Mouse (Mus musculus) T-cell, adult 2 months (primary cell): ENCODE measurements around the gene Mtf1.

Experiments used
- DNase-seq: peaks from one replicate; pipeline ENCODE4 v3.0.0; 2022; ENCODE audit warnings: low spot score

Gene Mtf1

GRCm38 (mm10) chr4:124802309-124803260, 681 bp downstream of the Mtf1 start:
- DNase-seq = peak; percentile 98

- no peak for DNase-seq
These were observed 1.5 kb downstream of the Mtf1 start for GRCm38 (mm10) chr4:124803406-124803805.

- no peak for DNase-seq
These were observed 6.6 kb downstream of the Mtf1 start for GRCm38 (mm10) chr4:124808511-124808910.

- DNase-seq = no peak
These were observed 7.4 kb downstream of the Mtf1 start for GRCm38 (mm10) chr4:124809136-124809883.

GRCm38 (mm10) chr4:124810056-124810455, 8.2 kb downstream of the Mtf1 start:
- DNase-seq = no peak

GRCm38 (mm10) chr4:124811347-124811975, 9.6 kb downstream of the Mtf1 start:
- no peak for DNase-seq

- DNase-seq = no peak
These were observed 14.0 kb downstream of the Mtf1 start for GRCm38 (mm10) chr4:124815901-124816300.

GRCm38 (mm10) chr4:124817803-124818202, 15.9 kb downstream of the Mtf1 start:
- DNase-seq = no peak

- no peak for DNase-seq
These were observed 16.9 kb downstream of the Mtf1 start for GRCm38 (mm10) chr4:124818832-124819231.

- no peak for DNase-seq
These were observed 23.1 kb downstream of the Mtf1 start for GRCm38 (mm10) chr4:124824967-124825366.

- no peak for DNase-seq
These were observed 23.6 kb downstream of the Mtf1 start for GRCm38 (mm10) chr4:124825371-124825965.

GRCm38 (mm10) chr4:124829671-124830070, 27.8 kb downstream of the Mtf1 start:
- DNase-seq = no peak

- DNase-seq = no peak
These were observed 30.9 kb downstream of the Mtf1 start for GRCm38 (mm10) chr4:124832796-124833195.

- no peak for DNase-seq
These were observed 36.3 kb downstream of the Mtf1 start for GRCm38 (mm10) chr4:124838035-124838700.

GRCm38 (mm10) chr4:124840998-124841397, 39.1 kb downstream of the Mtf1 start:
- no peak for DNase-seq

- peak; percentile 24 for DNase-seq
These were observed 41.6 kb downstream of the Mtf1 start for GRCm38 (mm10) chr4:124843493-124843892.

GRCm38 (mm10) chr4:124847573-124847972, 45.7 kb downstream of the Mtf1 start:
- DNase-seq = peak; percentile 77

- peak; percentile 9 for DNase-seq
These were observed 47.8 kb downstream of the Mtf1 start for GRCm38 (mm10) chr4:124849631-124850260.

GRCm38 (mm10) chr4:124850261-124850913, 48.5 kb downstream of the Mtf1 start, which contains the start of gene Yrdc:
Gene Yrdc (plus strand): TSS chr4:124850679.
- peak; percentile 90 for DNase-seq

GRCm38 (mm10) chr4:124850933-124851658, 49.2 kb downstream of the Mtf1 start, which contains the start of gene 1110065P20Rik:
Gene 1110065P20Rik (minus strand): TSS chr4:124851196.
- DNase-seq = peak; percentile 74
